Mouse (Mus musculus) CD4-positive, CD25-positive, alpha-beta regulatory T cell, adult 2 months (primary cell): ENCODE results near the gene Asic2.
A peak's percentile ranks its signal among the peaks of the same experiment; 100 is the strongest.

ENCODE experiments used
- DNase-seq: peaks from one replicate; pipeline ENCODE4 v3.0.0-alpha.2; 2012; ENCODE audit warnings: low read depth, low spot score

The Asic2 gene

DNA sequence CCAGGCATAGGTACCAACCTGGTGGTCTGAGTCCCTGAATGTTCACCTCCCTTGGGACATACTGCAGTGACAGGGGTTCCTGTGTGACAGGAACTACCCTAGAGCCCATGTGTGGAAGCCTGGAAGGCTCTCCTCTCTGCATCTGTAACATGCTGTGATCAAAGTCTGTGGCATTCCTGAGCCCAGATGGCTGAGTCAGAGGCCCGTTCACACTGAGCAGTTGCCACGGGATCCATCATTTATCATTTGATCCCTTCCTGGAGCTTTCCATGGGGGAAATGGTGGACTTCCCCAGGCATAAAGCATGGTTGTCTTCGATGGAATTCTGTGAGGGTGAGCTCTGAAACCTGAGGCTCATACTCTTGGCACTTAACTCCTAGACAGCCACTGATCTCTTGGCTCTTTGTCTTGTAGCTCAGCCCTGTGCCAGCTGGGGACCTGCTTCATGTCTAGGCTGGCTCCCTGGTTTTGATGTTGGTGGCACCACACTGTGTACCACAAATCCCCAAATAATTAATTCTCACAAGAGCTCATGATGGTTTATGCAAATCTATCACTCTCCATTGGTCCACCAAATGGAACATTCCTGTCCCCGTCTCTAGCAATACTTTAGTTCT, 1054.7 kb downstream of the Asic2 start:
- no peak for DNase-seq

DNA sequence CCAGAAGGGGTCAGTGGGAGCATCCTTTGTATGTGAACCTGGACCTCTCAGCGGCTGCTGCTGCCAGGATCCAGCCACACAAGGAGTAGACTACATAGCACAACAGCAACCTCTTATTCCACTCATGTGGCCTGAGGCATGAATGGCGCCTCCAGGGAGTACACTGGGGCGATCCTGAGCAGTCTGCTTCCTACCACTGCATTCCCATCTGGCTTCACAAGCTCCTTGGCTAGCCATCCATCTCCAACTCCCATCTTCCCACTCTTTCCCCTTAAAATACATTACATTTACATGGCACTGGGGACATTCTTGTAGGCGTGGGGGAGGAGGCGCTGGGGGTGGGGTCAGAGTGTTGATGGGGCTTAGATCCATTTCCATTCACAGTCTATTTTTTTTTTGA, 1055.5 kb downstream of the Asic2 start:
- no peak for DNase-seq

- DNase-seq, result no peak
These were observed 1060.4 kb downstream of the Asic2 start for GRCm38 (mm10) chr11:80907820-80908219.

DNA sequence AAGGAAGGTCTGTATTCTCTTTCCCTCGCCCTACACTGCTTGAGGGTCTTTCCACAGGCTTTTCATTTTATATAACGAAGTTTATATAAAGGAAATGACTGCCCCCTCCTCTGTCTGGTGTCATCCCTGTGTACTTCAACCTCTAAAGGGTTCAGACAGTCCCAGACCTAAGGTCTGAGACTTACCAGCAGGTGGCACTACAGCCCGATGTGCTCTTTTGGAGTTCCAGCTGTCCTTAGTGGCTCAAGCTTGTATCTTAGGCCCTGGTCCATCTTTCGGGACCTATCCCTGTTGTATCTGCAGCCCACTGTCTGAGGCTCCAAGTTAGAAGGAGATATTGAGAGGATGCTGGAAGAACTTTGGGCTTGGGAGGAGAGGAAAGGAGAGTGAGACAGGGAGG, 1061.8 kb downstream of the Asic2 start:
- peak; percentile 19 for DNase-seq

DNA sequence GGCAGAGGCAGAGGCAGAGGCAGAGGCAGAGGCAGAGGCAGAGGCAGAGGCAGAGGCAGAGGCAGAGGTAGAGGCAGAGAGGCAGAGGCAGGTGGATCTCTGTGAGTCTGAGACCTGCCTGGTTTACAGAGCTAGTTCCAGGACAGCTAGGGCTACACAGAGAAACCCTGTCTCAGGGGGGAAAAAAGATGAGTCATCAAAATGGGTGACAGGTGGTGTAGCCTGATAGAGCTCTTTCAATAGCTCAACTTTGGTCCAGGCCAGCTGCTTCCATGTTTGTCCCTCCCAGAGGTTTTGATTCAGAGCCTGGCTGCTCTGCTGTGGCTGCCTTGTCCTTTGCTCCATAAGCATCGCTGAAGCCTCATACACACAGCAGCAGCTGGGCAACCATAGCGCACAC, 1063.7 kb downstream of the Asic2 start:
- DNase-seq, result no peak

DNA sequence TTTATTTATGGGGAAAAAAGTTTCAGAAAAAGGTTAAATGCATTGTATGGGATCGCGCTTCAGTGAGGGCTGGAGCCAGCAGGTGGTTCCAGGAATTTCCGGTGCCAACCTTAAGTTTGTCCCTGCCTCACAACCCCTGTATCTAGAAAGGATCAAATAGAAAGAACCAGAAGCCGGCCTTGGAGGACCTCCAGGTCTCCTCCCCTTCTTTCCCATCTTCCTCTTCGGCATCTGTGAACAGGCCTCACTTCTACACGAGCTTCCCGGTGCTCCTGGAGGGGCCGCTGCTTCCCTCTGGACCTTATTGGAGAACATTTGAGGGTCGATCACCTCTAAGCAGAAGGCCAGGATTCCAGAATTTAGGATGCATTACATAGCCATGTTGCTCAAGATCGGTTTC, 1064.8 kb downstream of the Asic2 start:
- DNase-seq, result no peak

DNA sequence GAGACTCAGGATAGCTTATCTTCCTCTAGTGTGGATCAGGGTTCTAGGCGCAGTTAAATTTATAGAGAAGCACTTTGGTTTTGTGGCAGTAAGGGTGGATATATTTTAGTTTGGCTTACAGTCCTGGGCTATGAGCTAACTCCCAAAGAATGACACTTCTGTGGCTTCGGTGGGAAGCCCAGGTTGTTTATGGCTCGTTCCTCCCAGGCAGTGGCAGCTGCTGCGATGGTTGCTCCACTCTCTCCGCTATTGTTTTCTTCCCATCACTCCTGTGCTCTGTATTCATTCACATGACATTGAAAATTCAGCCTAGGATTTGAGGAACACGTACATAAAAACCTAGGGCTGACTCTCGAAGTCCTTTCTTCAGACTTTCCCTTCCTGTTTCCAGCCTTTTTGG, 1065.6 kb downstream of the Asic2 start:
- DNase-seq, result no peak

DNA sequence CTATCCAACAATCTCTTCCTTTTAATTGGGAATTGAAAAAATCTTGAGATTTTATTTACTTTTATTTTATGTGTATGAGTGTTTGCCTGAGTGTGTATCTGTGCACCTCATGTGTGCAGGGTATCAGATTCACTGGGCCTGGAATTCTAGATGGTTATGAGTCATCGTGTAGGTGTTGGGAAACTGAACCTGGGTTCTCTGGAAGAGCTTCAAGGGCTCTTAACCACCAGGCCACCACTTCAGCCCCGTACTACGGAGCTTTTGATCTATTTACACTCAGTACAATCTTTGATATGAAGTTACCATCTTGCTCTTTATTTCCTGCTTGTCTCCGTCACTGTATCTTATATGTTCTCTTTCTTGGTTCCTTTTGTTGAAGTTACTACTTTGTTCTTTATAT, 1067.7 kb downstream of the Asic2 start:
- DNase-seq, result no peak

DNA sequence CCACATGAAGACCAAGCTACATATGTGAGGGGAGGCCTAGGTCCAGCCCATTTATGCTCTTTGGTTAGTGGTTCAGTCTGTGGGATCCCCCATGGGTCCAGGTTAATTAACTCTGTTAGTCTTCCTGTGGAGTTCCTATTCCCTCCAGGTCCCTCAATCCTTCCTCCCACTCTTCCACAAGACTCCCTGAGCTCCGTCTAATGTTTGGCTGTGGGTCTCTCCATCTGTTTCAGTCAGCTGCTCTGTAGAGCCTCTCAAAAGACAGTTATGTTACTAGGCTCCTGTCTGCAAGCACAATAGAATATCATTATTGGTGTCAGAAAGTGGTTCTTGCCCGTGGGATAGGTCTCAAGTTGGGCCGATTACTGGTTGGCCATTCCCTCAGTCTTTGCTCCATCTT, 1072.4 kb downstream of the Asic2 start:
- no peak for DNase-seq

- no peak for DNase-seq
These were observed 1078.8 kb downstream of the Asic2 start for GRCm38 (mm10) chr11:80889336-80890063.

DNA sequence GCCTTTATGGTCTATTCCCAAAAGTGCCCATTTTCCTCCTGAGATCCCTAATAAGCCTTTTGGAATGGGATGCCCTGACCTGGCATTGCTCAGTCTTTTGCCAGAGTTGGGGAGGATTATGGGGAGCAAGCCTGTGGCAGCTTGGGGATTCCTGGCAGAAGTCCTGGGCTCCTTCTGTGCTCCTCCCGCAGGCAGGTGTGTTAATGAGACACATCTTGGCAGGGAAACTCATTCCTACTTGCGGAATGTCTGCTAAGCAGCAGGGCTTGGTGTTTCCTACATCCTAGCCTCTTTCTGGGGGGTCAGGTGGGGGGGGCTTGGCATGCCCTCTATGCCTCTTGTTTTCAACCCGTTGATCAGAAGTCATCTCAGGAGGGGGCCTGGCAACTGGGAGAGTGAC, 1081.2 kb downstream of the Asic2 start:
- no peak for DNase-seq

DNA sequence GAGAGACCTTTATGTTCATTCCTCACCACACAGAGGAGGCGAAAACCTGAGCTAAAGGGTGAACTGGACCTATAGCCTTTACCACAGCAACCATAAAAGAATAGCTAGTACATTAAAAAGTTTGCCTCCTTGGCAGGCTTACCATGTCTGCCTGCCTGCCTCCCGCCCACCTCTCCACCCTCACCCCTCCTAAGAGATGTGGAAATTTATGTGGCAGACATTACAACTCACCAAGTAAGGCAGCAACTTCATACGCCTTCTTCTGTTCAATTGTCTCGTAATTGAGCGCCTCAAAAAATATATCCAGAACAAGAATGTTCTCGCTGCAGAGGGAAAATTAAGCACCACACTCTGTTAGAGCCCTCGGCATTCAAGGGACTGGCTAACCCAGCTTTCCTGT, 1081.9 kb downstream of the Asic2 start:
- no peak for DNase-seq

GRCm38 (mm10) chr11:80884521-80885231, 1083.6 kb downstream of the Asic2 start:
- no peak for DNase-seq

DNA sequence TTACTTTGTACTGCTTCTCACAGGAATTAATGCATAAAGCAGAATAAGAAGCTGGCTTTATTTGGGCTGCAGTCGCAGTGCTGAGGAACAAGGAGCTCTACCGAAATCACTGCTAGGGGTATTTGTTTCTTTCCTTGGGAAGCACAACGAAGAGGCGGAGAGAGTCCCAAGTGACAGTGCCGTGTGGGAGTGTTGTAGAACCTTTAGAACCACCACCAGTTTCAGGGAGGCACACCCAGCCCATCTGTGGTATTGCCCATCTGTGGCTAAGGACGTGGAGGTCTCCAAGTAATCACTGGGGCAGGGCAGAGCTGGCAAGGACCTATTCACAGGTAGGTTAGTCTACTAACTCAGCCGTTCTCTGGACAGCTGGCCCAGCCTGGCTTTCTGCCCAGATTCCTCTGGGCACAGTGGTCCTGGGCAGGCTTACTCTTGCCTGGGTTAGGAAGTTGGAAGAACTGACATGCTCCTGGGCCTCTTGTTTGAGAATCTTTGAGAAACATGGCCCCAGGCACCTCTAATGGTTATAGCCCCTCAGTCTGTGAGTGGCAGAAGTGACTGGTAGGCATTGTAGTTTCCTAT, 1085.9 kb downstream of the Asic2 start:
- no peak for DNase-seq

DNA sequence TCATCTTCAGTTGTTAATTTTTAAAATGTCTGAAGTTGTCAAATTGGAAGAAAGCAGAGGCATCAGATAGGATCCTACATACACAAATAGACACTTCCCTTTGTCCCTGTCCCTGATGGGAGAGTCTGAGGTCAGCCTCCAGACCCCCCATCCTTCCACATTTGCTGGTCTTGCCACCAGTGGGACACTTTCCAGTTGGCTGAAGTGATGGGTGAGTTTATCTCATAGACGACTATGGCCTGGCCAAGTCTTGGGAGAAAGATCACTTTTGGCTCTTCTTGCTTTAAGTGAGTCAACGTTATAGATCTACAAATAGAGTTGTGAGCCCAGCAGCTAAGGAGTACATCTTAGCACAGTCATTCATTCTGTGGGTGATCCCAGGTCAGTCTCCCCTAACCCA, 1090.2 kb downstream of the Asic2 start:
- DNase-seq, result no peak

GRCm38 (mm10) chr11:80877131-80877651, 1091.1 kb downstream of the Asic2 start:
- DNase-seq, result no peak

DNA sequence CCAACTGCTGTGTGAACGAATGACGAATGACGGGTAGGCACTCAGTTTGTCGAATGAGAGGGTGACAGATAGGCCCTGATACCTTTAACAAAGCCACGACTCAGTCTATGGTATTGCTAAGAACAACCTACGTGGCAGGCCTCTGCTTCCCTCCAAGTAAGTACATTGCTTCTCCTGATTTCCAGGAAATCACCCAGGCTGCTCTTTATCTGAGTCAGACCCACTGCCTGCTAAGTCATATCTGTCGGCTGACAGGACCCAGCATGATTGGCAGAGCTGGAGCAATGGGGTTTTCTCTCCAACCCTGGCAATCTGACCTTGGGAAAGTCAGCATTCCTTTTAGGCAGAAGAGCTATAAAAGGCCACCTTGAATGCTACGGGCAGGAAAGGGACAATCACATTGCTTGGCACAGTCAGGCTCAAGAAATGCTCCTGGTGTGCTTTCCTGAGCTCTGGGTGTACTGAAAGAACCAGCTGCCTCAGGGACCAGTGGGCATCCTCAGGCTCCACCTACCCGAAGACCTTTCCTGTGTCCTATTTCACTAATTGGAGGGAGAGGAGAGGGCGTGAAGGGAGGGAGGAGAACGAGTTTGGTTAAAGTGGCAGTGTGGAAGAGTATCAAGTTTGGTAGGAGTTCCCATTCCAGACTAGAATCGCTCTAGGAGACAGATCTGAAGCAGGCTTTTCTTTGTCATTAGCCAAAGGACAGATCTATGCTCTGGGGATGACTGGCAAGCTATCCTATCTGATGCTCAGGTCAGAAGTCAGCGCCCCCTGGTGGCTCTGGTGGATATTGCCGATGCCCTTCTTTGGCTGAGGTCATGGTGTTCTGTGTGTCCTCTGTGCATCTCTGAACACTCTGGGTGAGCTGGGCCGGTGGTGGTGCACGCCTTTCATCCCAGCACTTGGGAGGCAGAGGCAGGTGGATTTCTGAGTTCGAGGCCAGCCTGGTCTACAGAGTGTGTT, 1095.5 kb downstream of the Asic2 start:
- DNase-seq, result peak; percentile 64

GRCm38 (mm10) chr11:80868039-80868438, 1100.2 kb downstream of the Asic2 start:
- DNase-seq, result no peak

- DNase-seq, result no peak
These were observed 1105.3 kb downstream of the Asic2 start for GRCm38 (mm10) chr11:80862941-80863340.

GRCm38 (mm10) chr11:80858065-80858464, 1110.2 kb downstream of the Asic2 start, which contains the start of gene Spaca3:
Gene Spaca3 (plus strand): TSS chr11:80858365.
- DNase-seq, result no peak

- DNase-seq, result no peak
These were observed 1111.4 kb downstream of the Asic2 start for GRCm38 (mm10) chr11:80856827-80857226.
